Mouse (Mus musculus) kidney, adult 2 months (tissue): ENCODE measurements at regions not wholly inside any gene's neighbourhood (a gene's known extent, or its start where the extent isn't known, plus 50 kb on each side); places are given as distances from the start of the nearest gene placed in this dataset.

Experiments
- DNase-seq: peaks from one replicate; pipeline ENCODE4 v3.0.0; 2021
- H3K27ac ChIP-seq: fragments of 200-500 bp; 2 replicates; pipeline ENCODE4 v1.5.1; 2012; ENCODE audit warnings: low read depth, low read length, control low read depth, inconsistent platforms; ENCODE audit not compliant: insufficient read depth
- H3K27me3 ChIP-seq: fragments of 200-500 bp; replicated peaks from 2 replicates; pipeline ENCODE4 v1.6.1; 2012; ENCODE audit warnings: mild to moderate bottlenecking, moderate library complexity, low read length, inconsistent platforms; ENCODE audit not compliant: control insufficient read depth, insufficient read depth
- H3K36me3 ChIP-seq: fragments of 200-500 bp; 2 replicates; pipeline ENCODE4 v1.6.1; 2012; ENCODE audit warnings: mild to moderate bottlenecking, moderate library complexity, low read length, inconsistent platforms; ENCODE audit not compliant: control insufficient read depth, insufficient read depth
- H3K4me1 ChIP-seq: fragments of 200-500 bp; 2 replicates; pipeline ENCODE4 v1.6.1; 2011; ENCODE audit warnings: low read length; ENCODE audit not compliant: control insufficient read depth, insufficient read depth
- H3K4me3 ChIP-seq: fragments of 200-500 bp; 2 replicates; pipeline ENCODE4 v1.5.1; 2011; ENCODE audit warnings: mild to moderate bottlenecking, low read depth, low read length, control low read depth; ENCODE audit not compliant: insufficient read depth
- CTCF ChIP-seq: fragments of 200-500 bp; conservative IDR thresholded peaks from 2 replicates; pipeline ENCODE4 v1.5.1; 2011; ENCODE audit warnings: low read depth, mild to moderate bottlenecking, control low read depth, low read length, moderate library complexity, mixed read lengths; ENCODE audit not compliant: insufficient read depth, insufficient read length
- POLR2A ChIP-seq: fragments of 200-500 bp; IDR thresholded peaks from one replicate; pipeline ENCODE4 v1.6.1; 2011; ENCODE audit warnings: low read depth, low read length, control low read depth
- WGBS: fragments of 180-500 bp; shearing (Covaris S2); methylation state at CpG from one replicate; pipeline ENCODE4 v1.1.7; 2018; 5-methylcytosine and 5-hydroxymethylcytosine counted together

GRCm38 (mm10) chr14:97588182-97588581 lies 581.4 kb downstream of the Dach1 start:
- DNase-seq: peak; percentile 11
- H3K4me3 ChIP-seq: no peak overlapping the region
- no peak overlapping the region for H3K27ac ChIP-seq
- no peak for TF ChIP-seq POLR2A
- TF ChIP-seq CTCF: no peak
- H3K36me3 ChIP-seq: no peaks in the 10 kb centered on the region
- 34% methylated on average over 7 of the region's 7 CpGs for WGBS
- no peaks in the 10 kb centered on the region for H3K27me3 ChIP-seq
- no peaks in the 10 kb centered on the region for H3K4me1 ChIP-seq

DNA sequence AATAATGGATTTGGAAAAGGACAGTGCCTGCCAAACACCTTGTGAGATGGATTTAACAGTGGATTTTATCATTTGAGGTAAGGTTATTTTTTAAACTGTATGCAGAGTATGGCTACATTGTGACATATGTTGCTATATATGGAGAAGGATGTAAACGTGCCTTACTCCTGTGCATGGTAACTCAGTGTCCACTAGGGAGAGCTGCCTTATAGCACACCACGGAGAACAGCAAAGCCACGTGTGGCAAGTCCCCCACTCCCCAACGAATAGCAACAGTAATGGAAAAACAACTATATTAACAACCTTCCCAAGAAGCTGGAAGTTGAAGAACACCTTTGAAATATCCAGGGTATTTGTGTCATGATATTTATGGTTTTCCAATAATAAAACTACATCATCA lies 582.6 kb downstream of the Dach1 start:
- no peaks in the 10 kb centered on the region for H3K27me3 ChIP-seq
- 21% methylated on average over 4 of the region's 4 CpGs for whole genome bisulfite sequencing
- H3K4me3 ChIP-seq: no peak overlapping the region
- no peaks in the 10 kb centered on the region for H3K36me3 ChIP-seq
- no peak for TF ChIP-seq POLR2A
- no peak; the same call in 1 of the 2 replicates for TF ChIP-seq CTCF
- no peak for DNase-seq
- no peak overlapping the region for H3K27ac ChIP-seq
- no peaks in the 10 kb centered on the region for H3K4me1 ChIP-seq

- no peak overlapping the region for H3K4me3 ChIP-seq
- H3K36me3 ChIP-seq: no peaks in the 10 kb centered on the region
- no peak for TF ChIP-seq CTCF
- no peak for TF ChIP-seq POLR2A
- DNase-seq: no peak
- no peak overlapping the region for H3K27ac ChIP-seq
- no peaks in the 10 kb centered on the region for H3K4me1 ChIP-seq
- no peaks in the 10 kb centered on the region for H3K27me3 ChIP-seq
- 70% methylated on average over 1 of the region's 1 CpGs for WGBS
These were observed 599.3 kb downstream of the Dach1 start for GRCm38 (mm10) chr14:97570274-97570673.

DNA sequence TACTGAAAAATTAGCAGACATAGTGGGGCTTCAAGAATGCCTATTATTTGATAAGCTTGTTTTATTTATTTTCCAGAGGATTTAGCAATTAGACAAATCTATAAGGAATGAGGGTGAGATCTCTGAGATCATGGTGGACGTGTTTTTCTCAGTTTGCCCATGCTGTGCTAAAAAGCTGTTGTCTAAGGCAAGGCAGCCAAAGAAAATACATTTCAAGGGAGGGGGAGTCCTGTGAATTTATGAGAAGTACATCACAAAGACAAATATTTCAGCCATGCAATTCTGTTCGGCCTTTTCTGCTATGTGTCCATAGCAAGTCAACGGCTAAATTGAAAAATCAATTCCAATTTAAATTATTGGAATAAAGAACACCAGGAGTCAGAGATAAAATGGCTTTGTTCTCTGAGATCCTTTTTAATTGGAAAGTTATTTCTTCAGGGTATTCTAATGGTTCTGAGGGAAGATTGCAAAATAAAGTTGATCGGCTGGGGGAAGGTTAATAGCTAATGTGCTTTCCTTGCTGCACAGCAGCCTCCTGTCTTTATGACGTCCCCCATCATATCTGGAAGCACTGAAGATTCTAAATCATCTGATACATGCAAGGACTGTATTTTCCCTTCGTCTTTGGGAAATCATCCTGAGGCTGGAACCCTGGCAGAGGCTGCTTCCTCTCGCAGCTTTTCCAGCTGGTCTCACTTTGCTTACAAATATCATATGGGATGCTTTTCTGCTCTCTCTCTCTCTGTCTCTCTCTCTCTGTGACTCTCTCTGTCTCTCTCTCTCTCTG lies 609.3 kb downstream of the Dach1 start:
- TF ChIP-seq POLR2A: no peak
- TF ChIP-seq CTCF: no peak
- H3K4me1 ChIP-seq: no peaks in the 10 kb centered on the region
- H3K27ac ChIP-seq: no peak overlapping the region
- DNase-seq: no peak
- H3K36me3 ChIP-seq: no peaks in the 10 kb centered on the region
- no peak overlapping the region for H3K4me3 ChIP-seq
- no peaks in the 10 kb centered on the region for H3K27me3 ChIP-seq
- WGBS: 49% methylated on average over 7 of the region's 7 CpGs

DNA sequence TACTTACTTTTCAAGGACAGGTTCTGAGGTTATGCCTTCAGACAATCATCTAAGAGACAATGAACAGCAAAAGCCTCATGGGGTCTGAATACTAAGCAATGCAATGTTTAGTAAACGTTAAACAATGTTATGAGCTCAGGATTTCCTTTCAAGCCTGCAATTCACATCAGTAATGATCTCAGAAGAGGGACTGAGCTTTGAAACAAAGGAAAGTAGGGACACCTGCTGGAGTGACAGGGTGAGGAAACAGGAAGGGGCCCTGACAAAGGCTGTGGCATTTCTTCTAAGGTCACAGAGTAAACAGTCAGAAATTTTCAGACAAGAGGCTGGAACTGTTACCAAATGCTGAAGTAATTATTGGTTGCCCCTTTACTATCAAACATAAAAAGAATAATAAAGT lies 610.0 kb downstream of the Dach1 start:
- H3K27me3 ChIP-seq: no peaks in the 10 kb centered on the region
- no peaks in the 10 kb centered on the region for H3K36me3 ChIP-seq

DNA sequence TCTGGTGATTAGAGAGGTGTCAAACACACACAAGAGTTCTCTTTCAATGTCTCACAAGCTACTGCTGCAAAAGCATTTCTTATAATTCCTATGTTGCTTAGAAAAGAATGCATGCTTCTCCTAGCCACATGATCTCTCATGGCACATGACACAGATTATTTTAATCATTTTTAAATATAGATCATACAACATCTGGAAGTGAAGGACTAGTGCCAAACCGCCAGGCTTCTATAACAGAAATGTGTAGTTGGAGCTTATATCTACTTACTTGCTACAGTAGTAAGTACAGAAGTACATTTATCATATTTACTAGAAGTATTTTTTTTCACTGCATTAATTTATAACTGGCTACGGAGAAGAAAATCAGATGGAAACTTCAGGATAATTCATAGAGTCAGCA lies 611.3 kb downstream of the Dach1 start:
- Histone ChIP-seq H3K27ac (no peak overlapping the region), H3K36me3 (no peaks in the 10 kb centered on the region), H3K4me3 (no peak overlapping the region), H3K4me1 (no peaks in the 10 kb centered on the region), H3K27me3 (no peaks in the 10 kb centered on the region)
- DNase-seq: no peak
- no peak for TF ChIP-seq CTCF
- TF ChIP-seq POLR2A: no peak
- WGBS: 65% methylated on average over 2 of the region's 2 CpGs

More for the DNA sequence above, 610.0 kb downstream of the Dach1 start:
- no peak overlapping the region for H3K27ac ChIP-seq
- no peak overlapping the region for H3K4me3 ChIP-seq
- TF ChIP-seq CTCF (no peak; the same call in 1 of the 2 replicates), POLR2A (no peak)
- H3K4me1 ChIP-seq: no peaks in the 10 kb centered on the region
- DNase-seq: peak; percentile 4
- WGBS: 0% methylated on average over 1 of the region's 1 CpGs

- H3K36me3 ChIP-seq: no peaks in the 10 kb centered on the region
- H3K4me3 ChIP-seq: no peak overlapping the region
- TF ChIP-seq CTCF (0 out of 2 replicates have a peak, but pooled peaks have one; percentile 7), POLR2A (no peak)
- no peak for DNase-seq
- no peaks in the 10 kb centered on the region for H3K4me1 ChIP-seq
- no peaks in the 10 kb centered on the region for H3K27me3 ChIP-seq
- no peak overlapping the region for H3K27ac ChIP-seq
- 80% methylated on average over 1 of the region's 1 CpGs for WGBS
These were observed 611.7 kb downstream of the Dach1 start for GRCm38 (mm10) chr14:97557888-97558287.

DNA sequence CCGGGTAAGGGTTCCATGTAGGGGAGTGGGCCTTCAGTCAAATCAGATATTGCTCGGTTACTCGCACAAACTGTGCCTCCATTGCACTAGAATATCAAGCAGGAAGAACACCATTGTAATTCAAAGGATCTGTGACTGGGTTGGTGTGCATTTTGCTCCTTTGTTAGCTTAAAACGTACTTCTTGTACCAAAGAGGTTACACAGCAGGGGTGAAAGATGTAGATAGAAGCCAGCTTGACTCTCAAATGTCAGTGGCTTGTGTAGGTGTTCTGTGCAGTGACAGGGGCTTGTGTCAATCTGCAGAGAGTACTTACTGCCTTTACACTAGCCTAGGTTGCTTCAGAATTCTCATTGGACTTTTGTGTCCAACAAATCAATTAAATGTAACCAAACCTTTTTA lies 623.3 kb downstream of the Dach1 start:
- no peaks in the 10 kb centered on the region for H3K4me1 ChIP-seq
- no peak for DNase-seq

More for the DNA sequence above, 623.3 kb downstream of the Dach1 start:
- TF ChIP-seq POLR2A: no peak
- TF ChIP-seq CTCF: no peak
- H3K36me3 ChIP-seq: no peaks in the 10 kb centered on the region
- no peaks in the 10 kb centered on the region for H3K27me3 ChIP-seq
- no peak overlapping the region for H3K27ac ChIP-seq
- WGBS: 90% methylated on average over 4 of the region's 4 CpGs
- no peak overlapping the region for H3K4me3 ChIP-seq
